Mouse (Mus musculus): ENCODE results near the gene Myo1e.

DNA sequence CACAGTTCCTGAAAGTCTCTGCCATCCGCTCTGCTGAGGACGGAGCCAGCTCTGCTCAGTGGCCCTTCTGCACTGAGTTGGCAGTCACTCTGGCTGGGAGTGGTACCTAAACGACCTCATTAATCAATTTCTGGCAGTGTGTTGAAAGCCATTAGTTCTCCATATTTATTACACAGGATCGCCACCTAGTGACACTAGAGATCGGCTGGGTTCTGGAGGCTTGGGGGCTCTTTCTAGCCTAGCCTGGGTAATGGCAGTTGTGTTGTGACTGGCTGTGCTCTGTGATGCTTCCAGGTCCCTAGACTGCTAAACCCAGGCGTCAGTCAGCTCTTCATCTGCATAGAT is 185.4 kb downstream of the Myo1e start:
- TF ChIP-seq CTCF (IDR thresholded peaks at IDR 0.05; ENCODE audit: control insufficient read depth, insufficient read depth, insufficient read length): no peak
- no peak for TF ChIP-seq CEBPB (IDR thresholded peaks at IDR 0.05; ENCODE audit: low read depth)
- TF ChIP-seq MAX (IDR thresholded peaks at IDR 0.05): no peak
- no peak for TF ChIP-seq USF1 (IDR thresholded peaks at IDR 0.05; ENCODE audit: low read depth)
- no peak for TF ChIP-seq FOSL1 (IDR thresholded peaks at IDR 0.05; ENCODE audit: insufficient read depth, low read length, poor library complexity, severe bottlenecking)

Measured in C2C12 (cell line).